Comparison of ENCODE assay signal across 9 mouse cellular contexts in genomic region chr19:55061951-55062350, GRCm38 (mm10).
DNase-seq lines count a peak whose midpoint lies in the region; ATAC-seq lines count a peak whose summit lies in the region.
"Had no signal": no experiment of that assay in that cellular context is flagged by ENCODE, and none has a peak within 500 bp of the region (broad histone marks: within the 10 kb centered on the region; RNA-seq: fewer than 3 reads in every experiment).

No protein-coding gene starts in this region.

- peaks cover 8% of the 10 kb centered on the region; the same call in 1 of the 2 replicates for H3K9me3 ChIP-seq in intestine, embryonic 14.5 days (ENCODE audit: control insufficient read depth, low read length)
- H3K9me3 ChIP-seq in intestine, embryonic 16.5 days (ENCODE audit: control insufficient read depth, low read length) = 0 out of 2 replicates have a peak, but pooled peaks cover 4% of the 10 kb centered on the region
- H3K9me3 ChIP-seq in embryonic facial prominence, embryonic 11.5 days (replicated peaks; ENCODE audit: control insufficient read depth, low read length) = no peaks in the 10 kb centered on the region
- H3K9me3 ChIP-seq in kidney, embryonic 14.5 days (ENCODE audit: control insufficient read depth, low read length) = peaks cover 6% of the 10 kb centered on the region; the same call in 1 of the 2 replicates
- H3K9me3 ChIP-seq in liver, embryonic 15.5 days (replicated peaks) = no peaks in the 10 kb centered on the region
- no peaks in the 10 kb centered on the region for H3K9me3 ChIP-seq in neural tube, embryonic 15.5 days (replicated peaks)

- 28% methylated on average over 4 of the region's 5 CpGs for WGBS in intestine, embryonic 14.5 days
- 22% methylated on average over 5 of the region's 5 CpGs for WGBS in intestine, embryonic 16.5 days
- WGBS in embryonic facial prominence, embryonic 11.5 days = 29% methylated on average over 5 of the region's 5 CpGs
- WGBS in kidney, embryonic 14.5 days = 27% methylated on average over 5 of the region's 5 CpGs
- 21% methylated on average over 5 of the region's 5 CpGs for WGBS in liver, embryonic 15.5 days (ENCODE audit: insufficient replicate concordance)
- WGBS in neural tube, embryonic 15.5 days = 21% methylated on average over 5 of the region's 5 CpGs

- no peak for ATAC-seq in intestine, embryonic 14.5 days (replicated peaks; ENCODE audit: low FRiP score, low TSS enrichment, low read depth)
- no peak for ATAC-seq in intestine, embryonic 16.5 days
- no peak; the same call in 1 of the 2 replicates for ATAC-seq in embryonic facial prominence, embryonic 11.5 days (replicated peaks; ENCODE audit: insufficient number of reproducible peaks, low FRiP score, low TSS enrichment, low read depth)
- peak; percentile 10; the same call in 1 of the 2 replicates for ATAC-seq in kidney, embryonic 14.5 days (ENCODE audit: low FRiP score, low TSS enrichment)
- no peak for ATAC-seq in liver, embryonic 15.5 days (ENCODE audit: insufficient read depth)
- ATAC-seq in neural tube, embryonic 15.5 days (ENCODE audit: low FRiP score) = no peak

- DNase-seq in intestine, embryonic 14.5 days (ENCODE audit: low spot score) = peak; percentile 71
- DNase-seq in T-cell, adult 2 months (ENCODE audit: low spot score) = peak; percentile 27
- peak; percentile 87 for DNase-seq in embryonic facial prominence, embryonic 11.5 days (ENCODE audit: low spot score)
- no peak for DNase-seq in testis, postnatal 10 days (ENCODE audit: low spot score)

- no peak overlapping the region for H3K9ac ChIP-seq in intestine, embryonic 14.5 days (ENCODE audit: low read length)
- H3K9ac ChIP-seq in intestine, embryonic 16.5 days (ENCODE audit: low read depth, low read length) = no peak overlapping the region
- H3K9ac ChIP-seq in embryonic facial prominence, embryonic 11.5 days (replicated peaks; ENCODE audit: low read length) = no peak overlapping the region
- no peak overlapping the region for H3K9ac ChIP-seq in kidney, embryonic 14.5 days (ENCODE audit: low read depth, low read length)
- H3K9ac ChIP-seq in liver, embryonic 15.5 days = no peak overlapping the region
- H3K9ac ChIP-seq in neural tube, embryonic 15.5 days (replicated peaks) = no peak overlapping the region

- no peak overlapping the region for H3K27ac ChIP-seq in intestine, embryonic 14.5 days (ENCODE audit: low read depth)
- H3K27ac ChIP-seq in intestine, embryonic 16.5 days (ENCODE audit: low read length) = no peak overlapping the region
- H3K27ac ChIP-seq in embryonic facial prominence, embryonic 11.5 days (replicated peaks; ENCODE audit: low read depth, low read length) = no peak overlapping the region
- no peak overlapping the region for H3K27ac ChIP-seq in kidney, embryonic 14.5 days (ENCODE audit: low read depth, low read length)
- no peak overlapping the region for H3K27ac ChIP-seq in liver, embryonic 15.5 days (replicated peaks)
- H3K27ac ChIP-seq in neural tube, embryonic 15.5 days (replicated peaks) = no peak overlapping the region
- H3K27ac ChIP-seq: embryonic facial prominence, embryonic 13.5 days had no signal

- no peaks in the 10 kb centered on the region for H3K36me3 ChIP-seq in intestine, embryonic 14.5 days (ENCODE audit: control insufficient read depth, insufficient read depth, low read length)
- H3K36me3 ChIP-seq in intestine, embryonic 16.5 days (ENCODE audit: control insufficient read depth, insufficient read depth, low read length) = no peaks in the 10 kb centered on the region
- no peaks in the 10 kb centered on the region for H3K36me3 ChIP-seq in embryonic facial prominence, embryonic 11.5 days (replicated peaks; ENCODE audit: control insufficient read depth, insufficient read depth, low read depth, low read length)
- peaks cover 7% of the 10 kb centered on the region; the same call in 1 of the 2 replicates for H3K36me3 ChIP-seq in kidney, embryonic 14.5 days (ENCODE audit: control insufficient read depth, insufficient read depth, low read length)
- 0 out of 2 replicates have a peak, but pooled peaks cover 1% of the 10 kb centered on the region for H3K36me3 ChIP-seq in liver, embryonic 15.5 days (replicated peaks)
- H3K36me3 ChIP-seq in neural tube, embryonic 15.5 days = peaks cover 9% of the 10 kb centered on the region; the same call in 1 of the 2 replicates

- no peak overlapping the region for H3K4me2 ChIP-seq in intestine, embryonic 14.5 days (ENCODE audit: low read length)
- H3K4me2 ChIP-seq in intestine, embryonic 16.5 days (ENCODE audit: low read depth, low read length) = no peak overlapping the region
- no peak overlapping the region for H3K4me2 ChIP-seq in embryonic facial prominence, embryonic 11.5 days (ENCODE audit: low read depth, low read length)
- no peak overlapping the region for H3K4me2 ChIP-seq in kidney, embryonic 14.5 days (replicated peaks; ENCODE audit: low read depth, low read length)
- peak overlapping the region; percentile 23 for H3K4me2 ChIP-seq in liver, embryonic 15.5 days
- peak overlapping the region; percentile 25; the same call in 1 of the 2 replicates for H3K4me2 ChIP-seq in neural tube, embryonic 15.5 days

- H3K4me3 ChIP-seq in intestine, embryonic 14.5 days (ENCODE audit: low read depth, low read length) = no peak overlapping the region
- H3K4me3 ChIP-seq in intestine, embryonic 16.5 days (ENCODE audit: low read length) = no peak overlapping the region; the same call in 1 of the 2 replicates
- H3K4me3 ChIP-seq in embryonic facial prominence, embryonic 11.5 days (ENCODE audit: low read depth, low read length) = no peak overlapping the region
- H3K4me3 ChIP-seq in kidney, embryonic 14.5 days (ENCODE audit: low read length) = no peak overlapping the region
- H3K4me3 ChIP-seq in liver, embryonic 15.5 days (replicated peaks) = no peak overlapping the region
- no peak overlapping the region for H3K4me3 ChIP-seq in neural tube, embryonic 15.5 days (replicated peaks)

- 0 out of 2 replicates have a peak, but pooled peaks cover 3% of the 10 kb centered on the region for H3K4me1 ChIP-seq in intestine, embryonic 14.5 days (replicated peaks; ENCODE audit: control insufficient read depth, insufficient read depth, low read length)
- peaks cover 9% of the 10 kb centered on the region for H3K4me1 ChIP-seq in intestine, embryonic 16.5 days (ENCODE audit: control insufficient read depth, insufficient read depth, low read length)
- no peaks in the 10 kb centered on the region for H3K4me1 ChIP-seq in embryonic facial prominence, embryonic 11.5 days (ENCODE audit: control insufficient read depth, insufficient read depth, low read length)
- no peaks in the 10 kb centered on the region for H3K4me1 ChIP-seq in kidney, embryonic 14.5 days (ENCODE audit: control insufficient read depth, insufficient read depth, low read length)
- peaks cover 15% of the 10 kb centered on the region for H3K4me1 ChIP-seq in liver, embryonic 15.5 days (replicated peaks)
- H3K4me1 ChIP-seq in neural tube, embryonic 15.5 days = peaks cover 13% of the 10 kb centered on the region

- no peaks in the 10 kb centered on the region for H3K27me3 ChIP-seq in intestine, embryonic 14.5 days (replicated peaks; ENCODE audit: control insufficient read depth, insufficient read depth, low read length)
- no peaks in the 10 kb centered on the region for H3K27me3 ChIP-seq in intestine, embryonic 16.5 days (replicated peaks; ENCODE audit: control insufficient read depth, insufficient read depth, low read length)
- no peaks in the 10 kb centered on the region for H3K27me3 ChIP-seq in embryonic facial prominence, embryonic 11.5 days (ENCODE audit: control insufficient read depth, insufficient read depth, low read length)
- no peaks in the 10 kb centered on the region for H3K27me3 ChIP-seq in kidney, embryonic 14.5 days (ENCODE audit: control insufficient read depth, insufficient read depth, low read length)
- no peaks in the 10 kb centered on the region for H3K27me3 ChIP-seq in liver, embryonic 15.5 days
- no peaks in the 10 kb centered on the region for H3K27me3 ChIP-seq in neural tube, embryonic 15.5 days (replicated peaks)

Comparison
In these comparisons a context has a peak if more than half of its experiments do, and no peak if none do; other contexts are left out.
1. H3K4me2 ChIP-seq: peak in liver, embryonic 15.5 days (single experiment) and neural tube, embryonic 15.5 days (single experiment); none in intestine, embryonic 14.5 days (single experiment), intestine, embryonic 16.5 days (single experiment), embryonic facial prominence, embryonic 11.5 days (single experiment) and kidney, embryonic 14.5 days (single experiment).